Mouse (Mus musculus) retina, postnatal 1 day (tissue): Measurements from ENCODE around the gene 1700037C18Rik.

Source experiments
- DNase-seq: peaks from one replicate; pipeline ENCODE4 v3.0.0-alpha.2; 2012

1700037C18Rik gene

GRCm38 (mm10) chr16:3908537-3909111 lies at the start of gene 1700037C18Rik, which contains the start of gene Cluap1:
TSS of gene 1700037C18Rik (minus strand) at chr16:3908689.
TSS of gene Cluap1 (plus strand) at chr16:3908801.
- peak; percentile 97 for DNase-seq

GRCm38 (mm10) chr16:3956369-3956768 lies 47.9 kb upstream of the 1700037C18Rik start:
- DNase-seq = no peak

DNA sequence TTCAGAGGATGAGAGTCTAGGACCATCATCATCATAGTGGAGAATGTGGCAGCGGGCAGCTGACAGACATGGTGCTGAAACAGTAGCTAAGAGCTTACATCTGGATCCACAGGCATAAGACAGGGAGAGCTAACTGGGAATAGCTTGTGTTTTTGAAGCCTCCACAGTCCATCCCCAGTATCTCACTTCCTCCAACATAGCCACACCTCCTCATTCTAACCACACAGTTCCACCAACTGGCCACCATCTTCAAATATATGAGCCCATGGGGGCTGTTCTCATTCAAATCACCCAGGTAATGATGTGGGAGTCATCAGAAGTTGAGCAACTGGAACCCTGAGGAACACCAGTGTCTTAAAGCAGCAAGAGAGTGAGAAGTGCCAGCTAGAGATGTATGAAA lies 42.7 kb upstream of the 1700037C18Rik start:
- no peak for DNase-seq

DNA sequence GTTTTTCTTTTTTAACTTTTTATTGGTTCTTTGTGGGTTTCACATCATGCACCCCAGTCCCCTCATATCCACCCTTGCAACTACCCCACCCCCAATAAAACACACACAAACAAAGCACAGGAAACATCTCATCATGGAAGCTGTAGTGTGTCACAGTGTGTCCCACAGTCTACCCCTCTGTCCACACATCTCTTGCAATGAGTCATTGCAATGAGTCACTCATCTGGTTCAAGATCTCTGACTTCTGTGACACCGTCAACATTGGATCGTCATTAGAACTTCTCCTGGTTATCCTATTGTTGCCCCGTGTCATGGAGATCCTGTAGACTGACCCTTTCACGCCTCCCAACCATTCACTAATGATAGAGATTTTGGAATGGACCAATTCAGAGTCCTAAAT lies 26.2 kb upstream of the 1700037C18Rik start:
- no peak for DNase-seq

DNA sequence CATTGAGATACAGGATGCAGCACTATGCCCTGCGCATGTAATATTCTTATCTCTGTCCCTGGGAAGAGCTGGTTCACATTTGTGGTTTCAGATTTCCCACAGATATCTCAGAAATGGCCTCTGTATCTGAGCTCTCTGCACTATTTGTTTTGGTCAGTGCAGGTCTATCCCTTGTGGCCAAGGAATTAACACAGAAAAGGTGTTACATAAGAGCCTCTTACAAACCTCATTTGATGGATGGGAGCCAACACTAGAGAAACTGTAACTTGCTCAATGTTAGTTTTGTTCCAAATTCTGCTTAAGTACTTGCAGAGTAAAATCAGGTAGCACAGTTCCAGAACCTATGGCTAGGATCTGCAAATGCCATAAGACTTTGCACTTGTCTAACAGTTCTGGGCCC lies 25.6 kb upstream of the 1700037C18Rik start:
- DNase-seq = no peak

DNA sequence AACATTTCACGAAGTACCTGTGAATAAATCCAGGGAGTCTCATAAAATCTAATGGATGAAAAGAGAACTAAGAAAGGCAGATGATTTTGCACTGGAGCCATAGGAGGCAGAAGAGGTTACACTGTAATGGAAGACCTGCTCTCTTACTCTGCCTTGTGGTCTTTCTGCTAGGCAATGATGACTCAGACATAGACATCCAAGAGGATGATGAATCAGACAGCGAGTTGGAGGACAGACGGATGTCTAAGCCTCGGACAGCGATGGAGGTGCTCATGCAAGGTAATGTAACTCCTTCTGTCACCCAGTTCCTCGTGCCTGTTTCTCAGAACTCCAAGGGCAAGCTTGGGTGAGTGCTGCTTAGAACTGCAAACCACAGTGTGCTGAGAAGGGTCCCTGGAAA lies 25.0 kb upstream of the 1700037C18Rik start:
- no peak for DNase-seq

DNA sequence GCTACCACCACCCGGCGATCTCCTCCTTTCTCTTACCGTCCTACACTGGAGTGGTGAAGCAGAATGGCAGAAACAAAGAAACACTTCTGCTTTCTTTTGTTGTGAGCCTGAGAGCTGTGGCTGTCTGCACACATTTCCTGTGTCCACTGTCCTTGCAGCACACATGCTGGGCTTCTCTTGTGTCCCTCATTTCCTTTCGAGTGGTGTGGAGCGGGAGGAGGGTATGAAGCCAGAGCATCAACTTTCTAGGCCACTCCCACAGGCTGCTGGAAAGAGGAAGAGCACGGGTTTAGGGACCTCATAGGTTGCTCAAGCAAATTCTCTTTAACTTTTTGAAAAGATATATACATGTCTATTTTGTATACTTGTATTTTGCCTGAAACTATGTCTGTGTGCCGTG lies 20.7 kb upstream of the 1700037C18Rik start:
- DNase-seq = no peak

- DNase-seq = no peak
Observed at GRCm38 (mm10) chr16:3928582-3928981, 20.1 kb upstream of the 1700037C18Rik start.

DNA sequence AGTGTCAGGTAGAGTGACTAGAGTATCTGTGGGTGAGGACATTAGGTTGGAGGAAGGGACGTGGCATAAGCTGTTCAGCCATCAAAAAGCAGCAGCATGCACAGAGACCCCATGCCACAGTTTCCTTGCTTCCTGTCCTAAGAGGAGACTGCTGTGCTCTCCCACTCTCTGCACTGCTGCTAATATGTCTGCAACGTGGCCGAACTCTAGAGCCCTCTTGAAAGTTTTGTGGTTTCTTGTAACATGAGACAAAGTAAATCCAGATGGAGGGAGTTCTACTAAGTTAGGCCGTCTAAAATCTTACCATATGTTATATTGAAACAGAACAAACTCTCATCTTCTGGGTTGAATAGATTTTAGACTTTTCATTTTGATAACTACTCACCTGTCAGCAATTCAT lies 15.5 kb upstream of the 1700037C18Rik start:
- no peak for DNase-seq

- DNase-seq = no peak
Observed at GRCm38 (mm10) chr16:3923515-3923914, 15.0 kb upstream of the 1700037C18Rik start.

- DNase-seq = no peak
Observed at GRCm38 (mm10) chr16:3920756-3921155, 12.3 kb upstream of the 1700037C18Rik start.

- no peak for DNase-seq
Observed at GRCm38 (mm10) chr16:3909118-3909517, 629 bp upstream of the 1700037C18Rik start.

GRCm38 (mm10) chr16:3907471-3907870 lies 1.0 kb downstream of the 1700037C18Rik start:
- DNase-seq = peak; percentile 5

GRCm38 (mm10) chr16:3896553-3896952 lies 11.9 kb downstream of the 1700037C18Rik start:
- no peak for DNase-seq

DNA sequence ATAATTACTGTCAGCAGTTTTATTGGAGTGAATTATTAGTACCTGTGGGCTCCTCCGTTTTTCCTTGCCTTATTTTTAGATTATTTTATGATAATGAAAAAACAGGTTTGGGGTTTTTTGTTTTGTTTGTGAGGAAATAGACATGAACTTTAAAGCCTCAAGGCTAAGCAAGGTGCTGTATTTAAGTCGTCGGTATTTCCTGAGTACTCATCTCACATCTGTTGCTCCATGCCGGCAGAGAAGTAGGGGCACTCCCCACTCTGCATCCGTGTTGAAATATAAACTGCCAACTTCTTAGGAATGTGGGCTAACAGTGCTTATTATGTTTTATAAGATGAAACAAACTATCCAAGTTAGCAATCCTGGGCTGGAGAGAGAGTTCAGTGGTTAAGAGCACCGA lies 12.4 kb downstream of the 1700037C18Rik start:
- DNase-seq = no peak

DNA sequence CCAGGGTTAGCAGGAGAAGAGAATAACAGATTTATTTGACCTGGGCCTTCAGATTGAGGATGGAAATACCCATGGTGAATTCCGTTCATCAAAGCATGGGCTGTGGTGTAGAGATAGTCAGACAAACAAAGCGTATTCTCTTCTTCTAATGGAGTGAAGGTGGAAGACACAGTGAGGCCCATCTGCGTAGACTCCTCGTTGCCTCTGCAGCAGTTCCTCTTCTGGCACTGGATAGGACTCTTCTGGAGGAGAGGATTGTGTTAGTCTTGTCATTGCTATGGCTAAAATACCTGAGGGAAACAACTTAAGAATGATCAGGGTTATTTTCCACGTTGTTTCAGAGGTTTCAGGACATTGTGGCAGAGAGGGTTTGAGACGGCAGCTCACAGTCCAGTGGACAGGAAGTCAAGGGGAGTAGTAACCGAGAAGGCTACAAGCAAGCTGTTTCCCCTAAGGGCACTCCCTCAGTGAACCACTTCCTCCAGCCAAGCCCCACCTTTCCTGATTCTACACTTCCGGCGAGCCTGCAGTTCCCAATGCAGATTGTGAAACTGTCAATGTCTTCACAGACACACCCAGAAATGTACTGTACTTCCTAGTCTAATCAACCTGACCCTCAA lies 13.2 kb downstream of the 1700037C18Rik start:
- no peak for DNase-seq

GRCm38 (mm10) chr16:3893739-3894138 lies 14.8 kb downstream of the 1700037C18Rik start:
- DNase-seq = no peak

GRCm38 (mm10) chr16:3891621-3892295 lies 16.7 kb downstream of the 1700037C18Rik start:
- DNase-seq = no peak

DNA sequence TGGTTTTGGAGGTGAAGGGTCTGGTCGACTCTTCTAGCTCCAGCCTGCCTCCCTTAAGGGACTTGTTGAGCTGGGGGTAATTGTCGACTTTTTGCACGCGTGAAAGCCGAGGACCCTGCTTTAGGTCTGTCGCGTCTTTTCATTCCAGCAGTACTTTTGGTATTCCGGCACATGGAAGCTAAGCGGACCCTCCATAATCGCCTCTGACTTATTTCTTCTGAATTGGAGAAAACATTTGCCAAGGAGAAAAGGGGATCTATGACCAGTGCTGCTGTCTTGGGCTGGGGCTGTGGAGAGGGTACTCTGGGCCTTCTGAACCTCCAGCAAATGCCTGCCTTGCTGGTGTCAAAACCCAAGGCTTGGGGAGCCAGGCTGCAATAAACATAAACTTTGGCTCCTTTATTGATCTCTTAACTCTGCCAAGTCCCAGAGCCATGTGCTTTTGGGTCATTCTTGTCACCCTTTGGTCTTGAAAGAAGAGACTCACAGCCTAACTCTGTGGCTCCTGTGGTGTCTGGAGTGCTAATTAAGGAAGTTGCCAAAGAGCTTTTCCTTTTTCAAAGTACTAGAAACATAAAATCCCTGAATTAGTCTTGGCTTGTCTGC lies 23.3 kb downstream of the 1700037C18Rik start:
- DNase-seq = no peak

DNA sequence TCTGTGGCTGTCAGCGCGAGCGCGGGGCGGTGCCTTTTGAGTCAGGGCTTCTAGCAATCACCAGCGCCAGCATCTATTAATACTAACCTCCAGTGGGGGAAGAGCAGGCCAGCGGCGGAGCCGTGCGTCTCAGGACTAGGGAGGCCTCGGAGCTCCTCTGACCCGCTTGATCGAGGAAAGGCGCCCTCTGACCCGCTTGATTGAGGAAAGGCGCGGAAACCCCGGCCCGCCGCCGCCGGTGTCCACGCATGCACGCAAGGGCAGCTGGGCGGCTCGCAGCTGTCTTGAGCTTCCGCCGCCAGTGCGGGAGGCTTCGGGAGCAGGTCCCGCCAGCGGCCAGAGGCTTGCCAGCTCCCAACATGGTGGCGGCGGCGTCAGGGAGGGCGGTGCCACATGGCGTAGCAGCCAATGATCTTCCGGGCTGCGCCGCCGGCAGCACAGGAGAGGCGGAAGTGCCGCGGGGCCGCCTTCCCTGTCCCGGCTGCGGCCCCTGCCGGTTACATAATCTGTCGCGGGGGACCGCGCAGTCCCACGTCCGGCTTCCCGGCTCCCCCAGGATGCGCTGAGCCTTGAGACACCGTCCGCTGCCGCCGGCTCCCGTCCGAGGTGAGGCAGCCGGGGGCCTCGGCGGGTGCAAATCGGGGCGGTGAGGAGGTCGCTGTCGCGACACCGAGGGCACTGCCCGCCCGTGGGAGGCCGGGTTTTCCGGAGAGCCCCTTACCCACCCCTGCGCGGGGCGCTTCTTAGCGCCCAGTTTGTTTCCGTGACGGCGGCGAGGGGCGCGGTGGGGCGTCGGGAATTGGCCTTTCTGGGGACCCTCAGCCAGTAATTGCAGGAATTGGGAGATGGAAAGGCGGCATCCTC lies 24.1 kb downstream of the 1700037C18Rik start, which contains the start of the genes Zfp597 and Gm20695:
Gene Zfp597 (minus strand): TSS at position 361 of the 864 bp plus-strand sequence.
Gene Gm20695 (plus strand): TSS at position 448 of the 864 bp plus-strand sequence.
- peak; percentile 97 for DNase-seq

GRCm38 (mm10) chr16:3876346-3876745 lies 32.1 kb downstream of the 1700037C18Rik start:
- no peak for DNase-seq

GRCm38 (mm10) chr16:3872216-3873047 lies 36.1 kb downstream of the 1700037C18Rik start, which contains the start of gene Naa60:
TSS of gene Naa60 (plus strand) at chr16:3872375.
- DNase-seq = peak; percentile 97
